Comparison of ENCODE assay signal across 9 mouse cellular contexts in the genomic region with DNA sequence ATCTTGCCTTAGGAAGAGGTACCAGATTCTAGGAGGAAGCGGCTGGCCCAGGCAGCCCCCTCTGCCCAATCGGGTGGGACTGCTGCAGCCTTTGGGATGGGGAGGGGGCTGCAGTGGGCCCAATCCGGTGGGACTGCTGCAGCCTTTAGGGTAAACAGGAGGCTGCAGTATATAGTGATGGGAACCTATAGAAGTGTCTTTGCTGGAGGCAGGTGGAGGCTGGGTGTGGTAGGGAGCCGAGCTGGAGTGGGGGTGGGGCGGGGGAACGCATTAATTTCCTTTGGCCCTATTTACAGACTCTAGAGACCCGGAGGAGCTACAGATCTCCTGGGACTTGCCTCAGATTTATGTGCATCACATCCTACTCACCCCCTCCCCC. TPM values are rescaled to one million over a fixed set of nuclear protein-coding genes. Genes with fewer than 3 reads are reported as not detected.
DNase-seq lines count a peak whose midpoint lies in the region; ATAC-seq and TF ChIP-seq lines count a peak whose summit lies in the region.
"Had no signal": no experiment of that assay in that cellular context is flagged by ENCODE, and none has a peak within 500 bp of the region (broad histone marks: within the 10 kb centered on the region; RNA-seq: fewer than 3 reads in every experiment).

A gene (plus strand): TSS at position 373 of the 379 bp plus-strand sequence.

- H3K36me3 ChIP-seq in embryonic facial prominence, embryonic 14.5 days (ENCODE audit: control insufficient read depth, insufficient read depth, low read length) = no peaks in the 10 kb centered on the region
- no peaks in the 10 kb centered on the region for H3K36me3 ChIP-seq in intestine, embryonic 15.5 days
- H3K36me3 ChIP-seq in midbrain, embryonic 16.5 days (ENCODE audit: control insufficient read depth, insufficient read depth, low read length) = no peaks in the 10 kb centered on the region

- no peak for TF ChIP-seq CTCF in layer of hippocampus, adult 2 months (conservative IDR thresholded peaks at IDR 0.05)

- H3K4me2 ChIP-seq in embryonic facial prominence, embryonic 14.5 days (ENCODE audit: low read depth, low read length) = peak within 1 kb of the TSS; percentile 51
- H3K4me2 ChIP-seq in intestine, embryonic 15.5 days (replicated peaks) = peak within 1 kb of the TSS; percentile 38
- peak within 1 kb of the TSS; percentile 64 for H3K4me2 ChIP-seq in midbrain, embryonic 16.5 days (ENCODE audit: low read length)

- no peak for DNase-seq in layer of hippocampus, adult 2 months (ENCODE audit: low spot score in 2 of 2)
- DNase-seq in layer of hippocampus, adult 11-12 months (ENCODE audit: low spot score) = no peak
- DNase-seq in embryonic facial prominence, embryonic 14.5 days (ENCODE audit: low spot score) = no peak
- no peak for DNase-seq in retina, postnatal 1 day
- no peak for DNase-seq in kidney, adult 9 months
- DNase-seq: heart, postnatal 14 days had no signal

- 0 out of 2 replicates have a peak, but pooled peaks have one; percentile 30 for ATAC-seq in embryonic facial prominence, embryonic 14.5 days (ENCODE audit: low read depth)
- ATAC-seq in intestine, embryonic 15.5 days = no peak
- peak; percentile 64; the same call in 1 of the 2 replicates for ATAC-seq in midbrain, embryonic 16.5 days
- ATAC-seq in activated CD4-positive, CD25-positive, alpha-beta regulatory T cell, adult 4 months = no peak

- peak within 1 kb of the TSS; percentile 45; the same call in 1 of the 2 replicates for H3K9ac ChIP-seq in embryonic facial prominence, embryonic 14.5 days (ENCODE audit: low read depth, low read length)
- H3K9ac ChIP-seq in intestine, embryonic 15.5 days = no peak within 1 kb of the TSS
- peak within 1 kb of the TSS; percentile 64 for H3K9ac ChIP-seq in midbrain, embryonic 16.5 days (ENCODE audit: low read depth, low read length)

- H3K4me1 ChIP-seq in embryonic facial prominence, embryonic 14.5 days (ENCODE audit: control insufficient read depth, insufficient read depth, low read length) = no peaks in the 10 kb centered on the region
- no peaks in the 10 kb centered on the region for H3K4me1 ChIP-seq in intestine, embryonic 15.5 days (replicated peaks)
- H3K4me1 ChIP-seq in midbrain, embryonic 16.5 days (ENCODE audit: control insufficient read depth, insufficient read depth, low read length) = peaks cover 8% of the 10 kb centered on the region; the same call in 1 of the 2 replicates

- H3K27ac ChIP-seq in layer of hippocampus, adult 2 months = peak within 1 kb of the TSS; percentile 88
- H3K27ac ChIP-seq in embryonic facial prominence, embryonic 14.5 days (replicated peaks; ENCODE audit: low read depth, low read length) = no peak within 1 kb of the TSS
- no peak within 1 kb of the TSS for H3K27ac ChIP-seq in intestine, embryonic 15.5 days
- H3K27ac ChIP-seq in midbrain, embryonic 16.5 days (ENCODE audit: low read length) = 0 out of 2 replicates have a peak within 1 kb of the TSS, but pooled peaks have one; percentile 47

- 24% methylated on average over 6 of the region's 7 CpGs for WGBS in embryonic facial prominence, embryonic 14.5 days
- 37% methylated on average over 7 of the region's 7 CpGs for WGBS in intestine, embryonic 15.5 days
- whole genome bisulfite sequencing in midbrain, embryonic 16.5 days = 11% methylated on average over 6 of the region's 7 CpGs

- H3K9me3 ChIP-seq in embryonic facial prominence, embryonic 14.5 days (ENCODE audit: control insufficient read depth, low read length) = no peaks in the 10 kb centered on the region
- no peaks in the 10 kb centered on the region for H3K9me3 ChIP-seq in intestine, embryonic 15.5 days
- H3K9me3 ChIP-seq in midbrain, embryonic 16.5 days (replicated peaks; ENCODE audit: control insufficient read depth, low read length, poor library complexity, severe bottlenecking) = no peaks in the 10 kb centered on the region

- peak within 1 kb of the TSS; percentile 62 for H3K4me3 ChIP-seq in layer of hippocampus, adult 2 months
- H3K4me3 ChIP-seq in embryonic facial prominence, embryonic 14.5 days (ENCODE audit: low read depth, low read length) = peak within 1 kb of the TSS; percentile 21
- H3K4me3 ChIP-seq in intestine, embryonic 15.5 days (replicated peaks) = no peak within 1 kb of the TSS
- H3K4me3 ChIP-seq in midbrain, embryonic 16.5 days (ENCODE audit: low read depth, low read length) = peak within 1 kb of the TSS; percentile 45

- no peaks in the 10 kb centered on the region for H3K27me3 ChIP-seq in embryonic facial prominence, embryonic 14.5 days (replicated peaks; ENCODE audit: control insufficient read depth, insufficient read depth, low read length)
- H3K27me3 ChIP-seq in intestine, embryonic 15.5 days (replicated peaks) = no peaks in the 10 kb centered on the region
- H3K27me3 ChIP-seq in midbrain, embryonic 16.5 days (ENCODE audit: control insufficient read depth, insufficient read depth, low read depth, low read length) = no peaks in the 10 kb centered on the region

RNA-seq across cellular contexts. Expression of the gene that starts here (rescaled TPM):
- total RNA-seq in layer of hippocampus, adult 2 months (2021) = 10 to 100 TPM; 20.3 to 23.3 TPM
- polyA plus RNA-seq in embryonic facial prominence, embryonic 14.5 days (2014; fragmentation: Nextera tagmentation; extraction: Ambion mirVana) = 0.11 and 0.12 TPM in 2 replicates
- polyA plus RNA-seq in intestine, embryonic 15.5 days (2015; fragmentation: Nextera tagmentation; extraction: Ambion mirVana) = 0.16 TPM in 1 of 2 replicates, not detected in the other
- polyA plus RNA-seq in midbrain, embryonic 16.5 days (2015; fragmentation: Nextera tagmentation; extraction: Ambion mirVana) = 5.5 and 5.6 TPM in 2 replicates
- polyA plus RNA-seq in activated CD4-positive, CD25-positive, alpha-beta regulatory T cell, adult 4 months (2017; shearing (Covaris generic)) = not detected
- total RNA-seq: heart, postnatal 14 days had no signal

Comparison
In these comparisons a context has a peak if more than half of its experiments do, and no peak if none do; other contexts are left out.
1. Peak in ATAC-seq, H3K4me3 ChIP-seq, H3K9ac ChIP-seq and H3K4me2 ChIP-seq in embryonic facial prominence, embryonic 14.5 days; RNA of the gene not detected or under 1 TPM.
2. H3K27ac ChIP-seq: peak in layer of hippocampus, adult 2 months (single experiment) and midbrain, embryonic 16.5 days (single experiment); none in embryonic facial prominence, embryonic 14.5 days (single experiment) and intestine, embryonic 15.5 days (single experiment).
3. Peak in every context shown above with its lines, with median percentiles within 50 percentile points of each other: H3K4me2 ChIP-seq.